Mouse (Mus musculus): ENCODE results near the gene Plxdc1.
"Not testable (repeated sequence)": the region's sequence is repeated elsewhere in the genome, so short reads cannot be mapped to it uniquely, and the experiment has no call there.

Plxdc1 gene

GRCm38 (mm10) chr11:97954469-97955141, 31.6 kb downstream of the Plxdc1 start:
- DNase-seq: no peak

- DNase-seq: no peak
Measured at GRCm38 (mm10) chr11:97953939-97954275, 32.3 kb downstream of the Plxdc1 start.

GRCm38 (mm10) chr11:97953179-97953938, 32.9 kb downstream of the Plxdc1 start:
- DNase-seq: no peak

- DNase-seq: no peak
Measured at GRCm38 (mm10) chr11:97952367-97953006, 33.8 kb downstream of the Plxdc1 start.

- no peak for DNase-seq
Measured at GRCm38 (mm10) chr11:97949703-97950475, 36.4 kb downstream of the Plxdc1 start.

- DNase-seq: peak; percentile 60
Measured at GRCm38 (mm10) chr11:97947426-97947825, 38.8 kb downstream of the Plxdc1 start.

- not testable (repeated sequence) for DNase-seq
Measured at GRCm38 (mm10) chr11:97945738-97946289, 40.4 kb downstream of the Plxdc1 start.

GRCm38 (mm10) chr11:97945031-97945430, 41.2 kb downstream of the Plxdc1 start:
- no peak for DNase-seq

GRCm38 (mm10) chr11:97943256-97943655, 43.0 kb downstream of the Plxdc1 start:
- DNase-seq: no peak

GRCm38 (mm10) chr11:97942420-97943111, 43.7 kb downstream of the Plxdc1 start:
- no peak for DNase-seq

GRCm38 (mm10) chr11:97937469-97938105, 48.7 kb downstream of the Plxdc1 start:
- DNase-seq: no peak

GRCm38 (mm10) chr11:97936758-97937157, 49.5 kb downstream of the Plxdc1 start:
- peak; percentile 85 for DNase-seq

GRCm38 (mm10) chr11:97935913-97936575, 50.2 kb downstream of the Plxdc1 start:
- DNase-seq: no peak

GRCm38 (mm10) chr11:97933553-97933952, 52.7 kb downstream of the Plxdc1 start:
- no peak for DNase-seq

GRCm38 (mm10) chr11:97928905-97929304, 57.3 kb downstream of the Plxdc1 start:
- DNase-seq: no peak

- DNase-seq: no peak
Measured at GRCm38 (mm10) chr11:97924217-97924616, 62.0 kb downstream of the Plxdc1 start.

- no peak for DNase-seq
Measured at GRCm38 (mm10) chr11:97923639-97924038, 62.6 kb downstream of the Plxdc1 start.

GRCm38 (mm10) chr11:97915974-97916503, 70.2 kb downstream of the Plxdc1 start:
- no peak for DNase-seq

GRCm38 (mm10) chr11:97915471-97915870, 70.8 kb downstream of the Plxdc1 start:
- no peak for DNase-seq

GRCm38 (mm10) chr11:97913111-97913510, 73.1 kb downstream of the Plxdc1 start:
- no peak for DNase-seq

Data from thymus, postnatal 14 days (tissue).